Mouse (Mus musculus) heart, adult 2 months (tissue): ENCODE data around the gene Micu1. TPM values are rescaled to one million over a fixed set of nuclear protein-coding genes. Genes with fewer than 3 reads are reported as not detected.

Experiments used
- DNase-seq, 2 experiments: peaks; one replicate each; pipeline ENCODE4 v3.0.0; 2021
- H3K27ac ChIP-seq: fragments of 200-600 bp; 2 replicates; pipeline ENCODE4 v1.8.1; 2022
- H3K27me3 ChIP-seq: fragments of 200-500 bp; 2 replicates; pipeline ENCODE4 v1.6.1; 2012; ENCODE audit warnings: mild to moderate bottlenecking, low read length, inconsistent platforms, mixed read lengths; ENCODE audit not compliant: control insufficient read depth, insufficient read depth
- H3K36me3 ChIP-seq: fragments of 200-500 bp; 2 replicates; pipeline ENCODE4 v1.6.1; 2012; ENCODE audit warnings: low read length, inconsistent platforms; ENCODE audit not compliant: control insufficient read depth, insufficient read depth
- H3K4me1 ChIP-seq: fragments of 200-500 bp; 2 replicates; pipeline ENCODE4 v1.6.1; 2011; ENCODE audit warnings: low read length; ENCODE audit not compliant: control insufficient read depth, insufficient read depth
- H3K4me3 ChIP-seq: fragments of 200-600 bp; 2 replicates; pipeline ENCODE4 v1.8.1; 2022
- H3K79me2 ChIP-seq: fragments of 200-500 bp; replicated peaks from 2 replicates; pipeline ENCODE4 v1.6.1; 2012; ENCODE audit warnings: mild to moderate bottlenecking, inconsistent platforms, low read length, moderate library complexity, mixed read lengths; ENCODE audit not compliant: control insufficient read depth, insufficient read depth
- H3K9ac ChIP-seq: fragments of 200-500 bp; 2 replicates; pipeline ENCODE4 v1.6.1; 2012; ENCODE audit warnings: low read depth, mild to moderate bottlenecking, control low read depth, inconsistent platforms, low read length, mixed read lengths
- CTCF ChIP-seq: fragments of 200-600 bp; IDR thresholded peaks from 2 replicates; pipeline ENCODE4 v1.8.1; 2022; ENCODE audit warnings: antibody characterized with exemption, mild to moderate bottlenecking, moderate library complexity
- EP300 ChIP-seq: fragments of 200-500 bp; IDR thresholded peaks from 2 replicates; pipeline ENCODE4 v1.6.1; 2011; ENCODE audit warnings: low read depth, low read length, control low read depth; ENCODE audit not compliant: insufficient read depth
- POLR2A ChIP-seq: fragments of 200-500 bp; IDR thresholded peaks from 2 replicates; pipeline ENCODE4 v1.6.1; 2011; ENCODE audit warnings: mild to moderate bottlenecking, low read depth, low read length, control low read depth; ENCODE audit not compliant: insufficient read depth
- WGBS: fragments of 180-500 bp; shearing (Covaris S2); methylation state at CpG from one replicate; pipeline ENCODE4 v1.1.7; 2018; 5-methylcytosine and 5-hydroxymethylcytosine counted together
- intact Hi-C: fragments of 180-260 bp; cut with DNase I; formaldehyde crosslinking; loops from one replicate; pipeline ENCODE4 v1.15.1; 2025
- polyA plus RNA-seq: library from polyadenylated mRNA; depleted of rRNA; stranded (reverse); fragments of >200 nt; gene quantifications from 2 replicates; pipeline ENCODE4 v1.2.3, GENCODE M21; 2012
- total RNA-seq, 2 experiments: library from RNA; stranded (reverse); gene quantifications; 2 replicates each; pipeline ENCODE4 v1.2.3; 2021

Gene Micu1
- total and polyA plus RNA-seq, 3 experiments: 14.1 to 19.7 (median 17.6) TPM

DNA sequence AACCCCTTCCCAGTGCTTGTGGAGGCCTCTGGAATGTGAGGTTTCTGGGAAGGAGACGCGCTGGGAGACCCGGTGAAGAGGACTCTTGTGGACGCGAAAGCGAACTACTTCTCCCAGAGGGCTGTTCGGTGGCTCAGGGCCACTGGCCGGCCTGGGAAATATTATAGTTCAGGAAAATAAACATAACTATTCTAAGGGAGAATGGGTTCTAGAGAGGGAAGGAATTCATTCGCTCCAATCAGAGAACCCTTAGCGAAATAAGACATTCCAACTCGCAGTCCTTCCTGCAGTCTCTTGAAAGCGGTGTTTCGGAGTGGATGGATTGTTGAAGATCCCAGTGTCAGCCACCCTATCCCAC is 177.7 kb downstream of the Micu1 start:
- H3K27ac ChIP-seq: peak overlapping the region; percentile 97
- peak overlapping the region; percentile 81 for H3K4me3 ChIP-seq
- TF ChIP-seq POLR2A (no peak), EP300 (0 out of 2 replicates have a peak, but pooled peaks have one; percentile 12)
- H3K4me1 ChIP-seq: peaks cover 8% of the 10 kb centered on the region
- H3K27me3 ChIP-seq: no peaks in the 10 kb centered on the region
- peaks cover 9% of the 10 kb centered on the region; the same call in 1 of the 2 replicates for H3K79me2 ChIP-seq
- WGBS: 1% methylated on average over 13 of the region's 13 CpGs
- H3K36me3 ChIP-seq: no peaks in the 10 kb centered on the region
- peak overlapping the region; percentile 86 for H3K9ac ChIP-seq
- intact Hi-C loops: no loop called here
- DNase-seq: no peak

DNA sequence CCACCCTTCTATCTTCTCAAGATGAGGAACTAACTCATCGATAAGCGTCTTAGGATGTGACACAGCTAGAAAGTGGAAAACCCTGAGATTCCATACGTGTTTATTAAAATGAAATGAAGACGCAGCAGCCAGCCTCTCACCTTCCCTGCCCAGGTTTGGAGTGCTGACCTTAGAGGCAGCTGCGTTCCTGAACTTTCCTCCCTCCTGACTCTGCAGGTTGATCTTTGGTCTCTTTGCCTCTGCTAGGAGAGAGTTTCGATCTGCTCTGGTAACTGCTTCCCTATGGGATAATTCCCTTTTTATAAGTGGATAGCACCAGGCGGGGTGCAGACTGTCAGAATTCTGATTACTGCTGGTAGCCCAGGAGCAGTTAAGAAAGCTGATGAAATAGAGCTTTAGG is 178.6 kb downstream of the Micu1 start:
- Histone ChIP-seq H3K4me3 (peak overlapping the region; percentile 81; the same call in 1 of the 2 replicates), H3K4me1 (peaks cover 16% of the 10 kb centered on the region), H3K27me3 (no peaks in the 10 kb centered on the region), H3K79me2 (peaks cover 9% of the 10 kb centered on the region; the same call in 1 of the 2 replicates), H3K9ac (no peak overlapping the region), H3K36me3 (no peaks in the 10 kb centered on the region), H3K27ac (no peak overlapping the region)
- intact Hi-C loops: no loop called here
- WGBS: 72% methylated on average over 7 of the region's 7 CpGs
- no peak for DNase-seq
- TF ChIP-seq POLR2A (no peak), CTCF (no peak), EP300 (no peak)

DNA sequence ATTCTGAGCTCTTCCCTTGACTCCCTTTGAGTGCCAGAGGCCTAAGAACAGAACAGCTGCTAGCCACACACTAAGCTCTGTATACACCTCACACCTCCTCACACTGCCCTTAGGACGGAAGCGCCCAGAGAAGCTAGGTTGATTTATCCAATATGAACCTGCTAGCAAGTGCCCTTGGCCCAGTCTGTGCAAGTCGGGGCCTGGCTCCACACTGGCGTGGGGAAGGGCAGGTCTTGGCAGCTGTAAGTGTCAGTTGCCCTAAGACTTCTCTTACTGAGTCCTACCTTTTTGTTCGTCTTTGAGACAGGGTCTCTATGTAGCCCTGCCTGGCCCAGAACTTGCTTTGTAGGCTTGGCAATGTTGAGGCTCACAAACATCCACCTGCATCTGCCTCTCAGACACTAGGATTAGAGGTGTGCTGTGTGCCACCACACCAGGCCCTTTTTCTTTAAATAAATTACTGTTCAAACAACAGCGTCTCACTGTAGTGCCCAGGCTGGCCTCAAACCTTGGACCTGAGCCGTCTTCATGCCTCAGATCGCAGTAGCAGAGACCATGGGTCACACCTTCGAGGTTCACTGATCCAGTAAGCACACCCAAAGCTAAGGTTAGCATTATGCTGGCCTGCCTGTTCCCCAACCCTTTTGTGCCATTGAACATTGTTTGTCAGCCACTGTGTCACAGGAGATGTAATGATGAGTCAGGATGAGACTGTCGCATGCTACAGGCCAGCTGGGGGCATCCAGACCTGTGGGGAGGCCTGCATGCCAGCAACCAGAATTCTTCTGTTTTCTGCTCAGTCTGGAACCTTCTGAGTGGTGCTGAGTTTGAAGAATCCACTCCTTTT is 182.3 kb downstream of the Micu1 start:
- Histone ChIP-seq H3K4me3 (no peak overlapping the region), H3K27me3 (no peaks in the 10 kb centered on the region), H3K4me1 (peaks cover 14% of the 10 kb centered on the region), H3K36me3 (no peaks in the 10 kb centered on the region), H3K27ac (no peak overlapping the region), H3K79me2 (peaks cover 10% of the 10 kb centered on the region; the same call in 1 of the 2 replicates), H3K9ac (no peak overlapping the region)
- DNase-seq: no peak
- TF ChIP-seq CTCF (no peak), EP300 (no peak), POLR2A (no peak)
- intact Hi-C loops: no loop called here
- 88% methylated on average over 10 of the region's 10 CpGs for WGBS

DNA sequence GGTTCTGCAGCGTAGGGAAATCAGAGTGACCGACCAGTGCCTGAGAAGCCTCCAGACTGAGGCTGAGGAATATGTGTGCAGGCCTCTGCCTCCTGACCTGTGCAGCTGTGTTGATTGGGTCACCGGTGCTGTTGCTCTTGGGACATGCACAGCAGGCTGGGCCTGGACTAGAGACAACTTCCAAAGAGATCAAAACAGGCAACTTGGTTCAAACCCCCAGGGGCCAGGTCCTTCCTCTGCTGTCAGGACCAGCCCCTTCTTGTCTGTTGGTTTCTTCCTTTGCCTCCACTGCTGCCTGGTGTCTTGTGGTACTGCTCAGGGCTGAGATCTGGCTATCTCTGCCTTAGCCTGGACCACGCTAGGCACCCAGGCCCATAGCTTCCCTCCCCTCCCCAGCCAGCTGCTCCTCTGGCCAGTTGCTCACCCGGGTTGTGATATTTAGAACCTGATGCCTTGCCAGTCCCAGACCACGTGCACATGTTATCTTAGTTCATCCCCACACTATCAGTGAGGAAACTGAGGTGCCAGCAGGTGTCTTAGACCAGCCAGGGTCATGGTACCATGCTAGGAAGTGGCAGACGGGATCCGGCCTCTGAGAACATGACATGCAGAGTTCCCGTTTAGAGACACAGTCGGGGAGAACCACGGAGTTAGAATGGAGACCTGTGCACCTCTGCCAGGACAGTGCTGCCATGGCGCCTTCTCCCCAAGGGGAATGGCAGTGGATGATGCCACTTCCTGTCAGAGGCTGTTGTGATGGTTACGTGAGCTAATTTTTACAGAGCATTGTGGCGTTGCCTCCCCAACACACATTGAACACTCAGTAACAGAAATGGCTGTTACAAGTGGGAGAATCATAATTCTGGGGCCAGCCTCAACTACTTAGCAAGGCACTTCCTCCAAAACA is 183.2 kb downstream of the Micu1 start:
- TF ChIP-seq POLR2A (no peak), EP300 (no peak), CTCF (no peak)
- peaks cover 14% of the 10 kb centered on the region for H3K4me1 ChIP-seq
- no peak for DNase-seq
- no peaks in the 10 kb centered on the region for H3K36me3 ChIP-seq
- H3K27ac ChIP-seq: no peak overlapping the region
- H3K79me2 ChIP-seq: peaks cover 9% of the 10 kb centered on the region; the same call in 1 of the 2 replicates
- H3K27me3 ChIP-seq: no peaks in the 10 kb centered on the region
- H3K4me3 ChIP-seq: no peak overlapping the region
- WGBS: 57% methylated on average over 14 of the region's 14 CpGs
- intact Hi-C loops: no loop called here
- H3K9ac ChIP-seq: no peak overlapping the region

DNA sequence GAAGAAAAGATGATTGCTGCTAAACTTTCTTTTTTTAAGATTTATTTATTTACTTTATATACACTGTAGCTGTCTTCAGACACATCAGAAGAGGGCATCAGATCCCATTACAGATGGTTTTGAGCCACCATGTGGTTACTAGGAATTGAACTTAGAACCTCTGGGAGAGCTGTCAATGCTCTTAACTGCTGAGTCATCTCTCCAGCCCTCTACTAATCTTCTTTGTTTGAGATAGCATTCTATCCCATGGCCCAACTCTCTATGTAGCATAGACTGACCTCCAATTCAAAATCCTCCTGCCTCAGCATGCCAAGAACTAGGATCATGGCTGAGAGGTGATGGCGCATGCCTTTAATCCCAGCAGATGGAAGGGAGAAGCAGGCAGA is 183.8 kb downstream of the Micu1 start:
- Histone ChIP-seq H3K4me1 (peaks cover 13% of the 10 kb centered on the region), H3K9ac (no peak overlapping the region), H3K79me2 (peaks cover 5% of the 10 kb centered on the region; the same call in 1 of the 2 replicates), H3K4me3 (no peak overlapping the region), H3K36me3 (no peaks in the 10 kb centered on the region), H3K27ac (no peak overlapping the region), H3K27me3 (no peaks in the 10 kb centered on the region)
- DNase-seq: no peak
- TF ChIP-seq EP300 (no peak), POLR2A (no peak), CTCF (no peak)
- 100% methylated on average over 1 of the region's 1 CpGs for WGBS
- intact Hi-C loops: no loop called here

DNA sequence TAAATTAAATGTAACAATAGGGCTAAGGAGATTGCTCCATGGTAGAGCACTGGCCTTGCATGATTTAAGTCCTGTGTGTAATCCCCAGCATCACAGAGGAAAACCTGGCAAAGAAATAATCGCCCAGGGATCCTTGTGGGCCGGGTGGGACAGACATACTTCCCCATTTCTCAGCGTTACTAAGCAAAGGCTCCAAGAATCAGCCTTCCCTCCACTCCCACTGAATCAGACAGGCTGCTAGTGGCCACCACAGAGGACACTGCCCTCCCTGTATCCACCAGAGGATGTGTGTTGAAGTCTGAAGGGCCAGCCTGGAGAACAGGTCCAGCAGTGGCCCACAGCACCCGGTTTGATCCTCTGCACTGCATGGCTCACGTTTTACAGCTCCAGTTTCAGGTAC is 185.2 kb downstream of the Micu1 start:
- Histone ChIP-seq H3K27me3 (no peaks in the 10 kb centered on the region), H3K4me3 (no peak overlapping the region), H3K36me3 (no peaks in the 10 kb centered on the region), H3K27ac (no peak overlapping the region), H3K4me1 (peaks cover 12% of the 10 kb centered on the region), H3K9ac (no peak overlapping the region), H3K79me2 (peaks cover 4% of the 10 kb centered on the region; the same call in 1 of the 2 replicates)
- intact Hi-C loops: no loop called here
- WGBS: 81% methylated on average over 5 of the region's 5 CpGs
- no peak for DNase-seq
- TF ChIP-seq CTCF: no peak
- TF ChIP-seq POLR2A: no peak
- TF ChIP-seq EP300: no peak
